Mouse (Mus musculus): ENCODE results near the gene Shank1.

GRCm38 (mm10) chr7:44287760-44288159 is 22.3 kb upstream of the Shank1 start:
- TF ChIP-seq CTCF (IDR thresholded peaks at IDR 0.05; ENCODE audit: extremely low read depth, insufficient read length, insufficient replicate concordance, low read depth, low read length), result no peak
- no peak for TF ChIP-seq POLR2A (IDR thresholded peaks at IDR 0.05; ENCODE audit: low read depth, low read length)
